Mouse (Mus musculus) B cell, adult 67 days (primary cell): ENCODE data around the gene Lman2. TPM values are rescaled to one million over a fixed set of nuclear protein-coding genes. Genes with fewer than 3 reads are reported as not detected.

Experiments used
- total RNA-seq, 2 experiments: library from RNA; stranded (reverse); gene quantifications; 4 replicates each; pipeline ENCODE4 v1.2.4; 2023

The Lman2 gene
- total RNA-seq = 100 to 1,000 TPM; 112 to 123 TPM

DNA sequence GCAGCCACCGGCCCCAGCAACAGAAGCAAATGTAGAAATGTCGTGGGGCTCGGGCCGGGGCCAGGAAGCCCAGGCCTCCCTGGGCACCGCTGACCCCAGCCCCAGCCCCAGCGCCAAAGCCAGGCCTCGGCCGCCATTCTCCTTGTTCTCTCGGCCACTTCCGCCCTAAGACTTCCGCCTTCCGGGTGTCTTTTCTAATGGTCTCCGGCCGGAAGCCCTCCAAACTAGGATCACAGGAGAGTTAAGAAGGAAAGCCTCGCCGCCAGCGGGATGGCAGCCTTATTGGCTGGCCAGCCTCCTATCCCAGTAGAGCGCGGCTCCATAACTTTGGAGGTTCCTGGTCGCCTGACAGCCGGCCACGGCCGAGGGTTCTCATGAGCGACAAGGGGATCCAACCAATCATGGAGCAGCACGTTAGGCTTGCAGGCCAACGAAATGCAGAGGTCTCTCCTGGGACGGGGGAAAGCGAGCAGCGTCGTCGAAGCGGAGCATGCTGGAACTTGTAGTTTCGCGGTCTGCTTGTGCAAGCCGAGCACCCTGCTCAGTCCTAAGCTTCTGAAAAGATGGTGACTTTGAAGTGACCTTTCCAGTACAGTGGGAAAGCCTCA is at the start of gene Lman2:
TSS of gene Lman2 (minus strand) at position 331 of the 608 bp plus-strand sequence.

DNA sequence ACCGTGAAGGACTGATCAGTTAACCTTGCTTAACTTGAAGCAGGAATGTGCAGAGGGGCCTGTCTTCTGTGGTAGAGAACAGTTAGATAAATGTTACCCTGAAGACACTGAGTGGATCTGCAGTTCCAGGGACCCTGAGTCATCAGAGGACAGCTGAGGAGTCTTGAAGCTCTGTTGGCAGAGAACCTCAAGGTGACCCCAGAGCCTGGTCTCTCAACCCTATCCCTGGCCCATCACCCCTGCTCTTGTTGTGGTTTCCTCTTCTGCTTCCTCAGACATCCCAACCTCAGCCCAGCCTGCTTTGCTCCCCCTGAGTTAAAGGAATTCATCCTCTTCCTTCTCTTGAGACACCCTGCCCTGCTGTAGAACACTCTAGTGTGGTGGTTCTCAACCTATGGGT is 35.5 kb upstream of the Lman2 start, which contains the start of gene Slc34a1:
TSS of gene Slc34a1 (plus strand) at position 100 of the 400 bp plus-strand sequence.

DNA sequence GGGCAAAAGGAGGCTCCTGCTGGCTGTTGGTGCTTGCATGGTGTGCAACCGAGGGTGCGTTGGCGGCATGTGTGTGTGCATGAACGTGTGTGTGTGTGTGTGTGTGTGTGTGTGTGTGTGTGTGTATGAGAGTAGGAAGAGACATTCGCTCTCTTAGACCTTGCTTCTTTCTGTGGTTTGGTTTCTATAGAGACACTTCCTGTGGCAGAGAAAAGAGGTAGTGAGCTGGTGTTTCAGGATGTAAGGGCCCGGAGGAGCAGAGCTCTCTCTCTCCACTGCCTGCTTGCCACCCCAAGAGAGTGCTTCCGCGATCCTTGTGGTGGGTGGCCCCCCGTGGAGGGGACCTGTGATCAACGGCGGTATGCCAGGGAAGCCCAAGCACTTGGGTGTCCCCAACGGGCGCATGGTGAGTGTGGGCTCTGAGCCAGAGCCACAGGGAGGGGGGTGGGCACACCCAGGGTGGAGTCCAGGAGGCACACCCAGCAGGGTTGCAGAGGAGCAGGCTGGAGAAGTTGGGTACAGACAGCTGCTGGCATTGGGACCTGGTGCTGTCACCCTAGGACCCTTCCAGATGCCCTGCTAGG is 7.0 kb upstream of the Lman2 start, which contains the start of gene Rgs14:
TSS of gene Rgs14 (plus strand) at position 202 of the 584 bp plus-strand sequence.

GRCm38 (mm10) chr13:55329683-55330566 is 32.7 kb downstream of the Lman2 start, which contains the start of gene Mxd3:
Gene Mxd3 (minus strand): TSS chr13:55329823.

GRCm38 (mm10) chr13:55321434-55322129 is 41.0 kb downstream of the Lman2 start, which contains the start of gene Rab24:
Gene Rab24 (minus strand): TSS chr13:55321946.

GRCm38 (mm10) chr13:55319931-55320533 is 42.6 kb downstream of the Lman2 start, which contains the start of gene Prelid1:
Gene Prelid1 (plus strand): TSS chr13:55320500.

Other genes with a start within 250 kb of the Lman2 start
- gene Gm17617, start 229.2 kb downstream of the Lman2 start, total RNA-seq = not detected
- not detected for gene Fgfr4, start 210.1 kb downstream of the Lman2 start, total RNA-seq
- gene Nsd1, start 153.0 kb downstream of the Lman2 start, total RNA-seq = 100 to 1,000 TPM; 193 to 232 TPM
- gene Prelid1, start 42.3 kb downstream of the Lman2 start, total RNA-seq = 100 to 1,000 TPM; 145 to 150 TPM
- gene Rab24, start 40.8 kb downstream of the Lman2 start, total RNA-seq = 10 to 100 TPM; 65.3 to 71.0 TPM
- gene Mxd3, start 33.0 kb downstream of the Lman2 start, total RNA-seq = 1 to 10 TPM; 1.2 to 2.2 TPM
- gene Rgs14, start 6.9 kb upstream of the Lman2 start, total RNA-seq = 10 to 100 TPM; 74.5 to 83.7 TPM
- gene Slc34a1, start 35.4 kb upstream of the Lman2 start, total RNA-seq = 1 to 10 TPM in 1 of 2 experiments, not detected in 1; 1.0 TPM
- gene Pfn3, start 52.4 kb upstream of the Lman2 start, total RNA-seq = not detected
- gene F12, start 64.0 kb upstream of the Lman2 start, total RNA-seq = 1 to 10 TPM; 1.8 to 2.1 TPM
- 100 to 1,000 TPM; 498 to 536 TPM for gene Grk6, start 82.3 kb upstream of the Lman2 start, total RNA-seq
- gene Prr7, start 101.5 kb upstream of the Lman2 start, total RNA-seq = 10 to 100 TPM; 30.1 to 41.2 TPM
- under 1 TPM in 1 of 2 experiments, not detected in 1; 0.17 TPM for gene Dbn1, start 125.3 kb upstream of the Lman2 start, total RNA-seq
- 10 to 100 TPM; 29.0 to 33.3 TPM for gene Pdlim7, start 150.9 kb upstream of the Lman2 start, total RNA-seq
- gene Dok3, start 166.5 kb upstream of the Lman2 start, total RNA-seq = 100 to 1,000 TPM; 322 TPM
- gene Ddx41, start 173.9 kb upstream of the Lman2 start, total RNA-seq = 100 to 1,000 TPM; 135 to 147 TPM
- gene Fam193b, start 208.3 kb upstream of the Lman2 start, total RNA-seq = 100 to 1,000 TPM; 148 to 159 TPM
- 10 to 100 TPM; 78.0 to 96.9 TPM for gene Tmed9, start 210.9 kb upstream of the Lman2 start, total RNA-seq
- 10 to 100 TPM; 22.3 to 27.8 TPM for gene B4galt7, start 237.1 kb upstream of the Lman2 start, total RNA-seq